Mouse (Mus musculus) C2C12 (cell line): ENCODE data around the gene Zbtb6.
A peak's percentile ranks its signal among the peaks of the same experiment; 100 is the strongest.

Experiments
- CEBPB ChIP-seq: IDR thresholded peaks from one replicate; pipeline ENCODE4 v1.6.1; 2011; ENCODE audit warnings: low read depth, mild to moderate bottlenecking, control low read depth, moderate library complexity
- CTCF ChIP-seq: IDR thresholded peaks from one replicate; pipeline ENCODE4 v1.5.1; 2011; ENCODE audit not compliant: control insufficient read depth, insufficient read depth, insufficient read length
- MAX ChIP-seq: IDR thresholded peaks from one replicate; pipeline ENCODE4 v1.6.1; 2011; ENCODE audit warnings: mild to moderate bottlenecking, control low read depth
- MYOD1 ChIP-seq: IDR thresholded peaks from one replicate; pipeline ENCODE4 v1.6.1; 2011; ENCODE audit warnings: low read depth; ENCODE audit not compliant: control insufficient read depth, insufficient read length

DNA sequence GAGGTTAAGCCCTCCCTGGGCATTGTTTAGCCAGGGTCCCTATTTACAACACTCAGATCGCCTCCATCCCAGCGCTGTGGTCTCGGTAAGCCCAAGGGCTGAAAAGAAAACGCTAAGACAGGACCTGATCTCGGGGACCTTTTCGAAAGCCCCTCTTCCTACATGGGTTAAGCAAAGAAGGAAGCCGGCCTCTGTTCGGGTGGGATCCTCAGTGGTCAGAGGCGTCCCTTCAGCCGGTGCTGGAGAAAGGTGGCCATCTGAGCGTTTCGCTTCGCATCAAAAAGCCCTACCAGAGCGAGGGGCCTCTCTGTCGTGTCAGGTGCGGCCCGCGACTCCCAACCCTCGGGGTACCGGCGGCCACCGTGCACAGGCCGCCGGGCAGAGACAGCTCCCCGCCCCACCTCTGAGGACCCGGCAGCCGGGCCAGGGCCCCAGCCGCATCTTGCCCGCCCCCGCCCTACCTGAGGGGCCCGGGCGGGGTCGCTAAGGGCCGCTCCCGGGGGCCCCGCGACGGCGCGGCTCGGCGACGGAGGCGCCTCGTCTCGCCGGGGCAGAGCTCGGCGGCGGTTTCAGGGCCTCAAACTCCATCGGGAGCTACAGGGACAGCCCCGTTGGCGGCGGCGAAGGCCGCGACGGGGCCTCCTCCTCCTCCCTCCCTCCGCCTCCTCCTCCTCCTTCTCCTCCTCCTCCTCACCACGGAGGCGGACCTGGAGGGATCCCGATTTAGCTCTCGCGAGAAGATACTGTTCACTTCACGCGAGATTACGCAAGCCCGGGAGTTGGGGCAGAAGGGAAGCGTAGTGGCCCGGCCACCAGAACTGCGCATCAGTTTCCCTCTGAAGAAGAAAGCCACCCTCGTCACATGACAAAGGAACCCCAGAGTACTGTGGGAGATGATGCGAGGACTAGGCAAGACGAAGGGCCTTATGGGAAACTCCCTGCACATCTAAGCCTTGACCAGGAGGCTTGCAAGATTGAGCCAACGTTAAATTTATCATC is 20.4 kb downstream of the Zbtb6 start, which contains the start of gene Rc3h2:
- TF ChIP-seq MYOD1 (no peak), CTCF (no peak), MAX (no peak), CEBPB (peak; percentile 82)
